Mouse (Mus musculus) lung, postnatal 0 days (tissue): ENCODE results near the gene Babam2.

Experiments
- CTCF ChIP-seq: IDR thresholded peaks from 2 replicates; pipeline ENCODE4 v1.5.1; 2016; ENCODE audit warnings: antibody characterized with exemption, mild to moderate bottlenecking
- EP300 ChIP-seq: IDR thresholded peaks from 2 replicates; pipeline ENCODE4 v1.6.1; 2016; ENCODE audit warnings: antibody characterized with exemption, mild to moderate bottlenecking, control low read depth

DNA sequence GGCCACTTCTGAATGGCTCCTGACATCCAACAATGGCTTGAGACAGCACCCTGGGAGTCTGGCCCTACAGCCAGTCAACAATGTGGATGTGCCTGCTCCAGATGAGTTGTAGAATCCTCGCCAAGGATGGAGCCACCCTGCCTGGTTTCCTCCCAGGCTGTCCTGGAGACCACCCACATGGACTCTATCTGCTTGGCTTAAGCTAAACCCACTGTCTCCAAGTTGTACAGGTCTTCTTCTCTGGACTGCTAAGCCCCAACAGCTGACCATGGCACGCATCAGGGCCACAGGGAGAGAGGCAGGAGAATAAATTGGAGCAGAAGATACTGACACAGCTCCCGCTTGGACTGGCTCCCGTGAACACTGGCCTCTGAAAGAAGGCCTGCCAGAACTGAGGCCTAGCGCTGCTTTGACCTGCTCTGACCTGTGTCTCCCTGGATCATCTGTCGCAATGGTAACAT is 405.5 kb downstream of the Babam2 start:
- TF ChIP-seq EP300 (no peak), CTCF (no peak)
